Mouse (Mus musculus) olfactory bulb, adult 2 months (tissue): Measurements from ENCODE around the gene Fbxl8.

Source experiments
- CTCF ChIP-seq: fragments of 200-500 bp; IDR thresholded peaks from 2 replicates; pipeline ENCODE4 v1.5.1; 2012; ENCODE audit warnings: low read depth, mild to moderate bottlenecking, low read length, moderate library complexity; ENCODE audit not compliant: insufficient read depth
- POLR2A ChIP-seq: fragments of 200-500 bp; IDR thresholded peaks from 2 replicates; pipeline ENCODE4 v1.6.1; 2012; ENCODE audit warnings: mild to moderate bottlenecking, low read depth, low read length, moderate library complexity; ENCODE audit not compliant: insufficient read depth

- no peak for TF ChIP-seq CTCF
- no peak for TF ChIP-seq POLR2A
Observed at GRCm38 (mm10) chr8:105270916-105271186, 6.4 kb downstream of the Fbxl8 start.
